23 mouse cellular contexts compared by ENCODE assay signal in genomic region chr4:119925052-119925451, GRCm38 (mm10).
"Had no signal": no experiment of that assay in that cellular context is flagged by ENCODE, and none has a peak within 500 bp of the region (broad histone marks: within the 10 kb centered on the region; RNA-seq: fewer than 3 reads in every experiment).

No protein-coding gene starts in this region.

- H3K27ac ChIP-seq: gastrocnemius, adult 2 months; heart, embryonic 10.5 days; hindbrain, embryonic 10.5 days; hindbrain, embryonic 12.5 days; hindbrain, embryonic 14.5 days; intestine, embryonic 15.5 days; layer of hippocampus, adult 2 months; left cerebral cortex, adult 2 months; limb, embryonic 10.5 days; limb, embryonic 12.5 days had no signal

- ATAC-seq: hindbrain, embryonic 16.5 days; inflammation-experienced regulatory T-cells, adult 6 months; intestine, embryonic 15.5 days; intestine, postnatal 0 days had no signal

- H3K9ac ChIP-seq: heart, embryonic 12.5 days; hindbrain, embryonic 12.5 days; hindbrain, embryonic 14.5 days; intestine, embryonic 15.5 days; limb, embryonic 12.5 days had no signal

- H3K4me2 ChIP-seq: heart, embryonic 12.5 days; hindbrain, embryonic 12.5 days; hindbrain, embryonic 14.5 days; intestine, embryonic 15.5 days; limb, embryonic 12.5 days had no signal

- H3K9me3 ChIP-seq: intestine, embryonic 15.5 days; limb, embryonic 10.5 days had no signal

- H3K27me3 ChIP-seq: heart, embryonic 12.5 days; hindbrain, embryonic 12.5 days; intestine, embryonic 15.5 days; limb, embryonic 12.5 days had no signal

- H3K36me3 ChIP-seq: heart, embryonic 10.5 days; heart, embryonic 12.5 days; hindbrain, embryonic 10.5 days; hindbrain, embryonic 12.5 days; intestine, embryonic 15.5 days; limb, embryonic 10.5 days; limb, embryonic 12.5 days had no signal

- DNase-seq: gastrocnemius, adult 2 months; gastrocnemius, postnatal 10 days; gastrocnemius, postnatal 25 days; heart, adult 18-20 months; heart, postnatal 10 days; heart, postnatal 4 days; kidney, adult 18-20 months; kidney, adult 8-10 months; kidney, postnatal 10 days; kidney, postnatal 4 days had no signal

- H3K4me1 ChIP-seq: heart, embryonic 10.5 days; heart, embryonic 12.5 days; hindbrain, embryonic 10.5 days; hindbrain, embryonic 12.5 days; intestine, embryonic 15.5 days; limb, embryonic 10.5 days; limb, embryonic 12.5 days had no signal

- H3K4me3 ChIP-seq: gastrocnemius, adult 2 months; heart, embryonic 10.5 days; heart, embryonic 12.5 days; hindbrain, embryonic 10.5 days; hindbrain, embryonic 12.5 days; intestine, embryonic 15.5 days; layer of hippocampus, adult 2 months; left cerebral cortex, adult 2 months; limb, embryonic 10.5 days; limb, embryonic 12.5 days had no signal
